Mouse (Mus musculus) layer of hippocampus, adult 6 months (tissue): Measurements from ENCODE around the gene Tmem119. TPM values are rescaled to one million over a fixed set of nuclear protein-coding genes. Genes with fewer than 3 reads are reported as not detected.

ENCODE experiments used
- long read RNA-seq, 2 experiments: library from polyadenylated mRNA; unstranded; transcript quantifications; one replicate each; pipeline ENCODE4 v2.0.0; 2019 to 2020
- polyA plus RNA-seq: library from polyadenylated mRNA; unstranded; fragments of <200 nt; fragmentation: Nextera tagmentation; gene quantifications from 2 replicates; pipeline ENCODE4 v1.2.3, GENCODE M21; 2021

Tmem119 gene
- polyA plus RNA-seq, result 26.4 and 27.0 TPM in 2 replicates
- long read RNA-seq, experiment 1, transcript Tmem119-201 (2 exons, 2,242 nt), result major isoform, 52 of 64 reads
- long read RNA-seq, experiment 1, partial matches to known transcripts, result 0 of 64 reads
- long read RNA-seq, experiment 1, other reads (novel, unspliced or antisense), result 10 of 64 reads
- long read RNA-seq, experiment 2, transcript Tmem119-201 (2 exons, 2,242 nt), result major isoform, 156 of 169 reads
- long read RNA-seq, experiment 2, transcript Tmem119-202 (3 exons, 336 nt), result minor isoform, 5 of 169 reads
- long read RNA-seq, experiment 2, partial matches to known transcripts, result 0 of 169 reads
- long read RNA-seq, experiment 2, other reads (novel, unspliced or antisense), result 8 of 169 reads

GRCm38 (mm10) chr5:113800280-113800679 lies at the start of gene Tmem119:
Gene Tmem119 (minus strand): TSS chr5:113800516.

GRCm38 (mm10) chr5:113832490-113832901 lies 32.2 kb upstream of the Tmem119 start, which contains the start of gene Selplg:
Gene Selplg (minus strand): TSS chr5:113832644.

GRCm38 (mm10) chr5:113772450-113772895 lies 27.8 kb downstream of the Tmem119 start, which contains the start of the genes Sart3 and Iscu:
Gene Sart3 (minus strand): TSS chr5:113772510.
Gene Iscu (plus strand): TSS chr5:113772748.

Other genes with a start within 250 kb of the Tmem119 start
- gene Cmklr1, start 150.1 kb downstream of the Tmem119 start, polyA plus RNA-seq, result 1.3 and 2.2 TPM in 2 replicates
- gene 1700069L16Rik, start 75.7 kb downstream of the Tmem119 start, polyA plus RNA-seq, result not detected in 2 replicates
- gene Ficd, start 64.7 kb downstream of the Tmem119 start, polyA plus RNA-seq, result 15.3 and 15.5 TPM in 2 replicates
- gene Sart3, start 28.0 kb downstream of the Tmem119 start, polyA plus RNA-seq, result 7.2 and 7.3 TPM in 2 replicates
- 368 and 372 TPM in 2 replicates for gene Iscu, start 27.8 kb downstream of the Tmem119 start, polyA plus RNA-seq
- gene Selplg, start 32.1 kb upstream of the Tmem119 start, polyA plus RNA-seq, result 52.2 and 54.3 TPM in 2 replicates
- gene Coro1c, start 108.2 kb upstream of the Tmem119 start, polyA plus RNA-seq, result 28.4 and 30.4 TPM in 2 replicates
- gene Ssh1, start 193.4 kb upstream of the Tmem119 start, polyA plus RNA-seq, result 6.3 and 10.8 TPM in 2 replicates
- gene Dao, start 203.2 kb upstream of the Tmem119 start, polyA plus RNA-seq, result not detected in 2 replicates